Mouse (Mus musculus): Measurements from ENCODE around the gene Fcnb.

The Fcnb gene

GRCm38 (mm10) chr2:28031860-28032259 is 52.8 kb downstream of the Fcnb start:
- no peak for DNase-seq (ENCODE audit: low read depth)
